Mouse (Mus musculus) liver, embryonic 11.5 days (tissue): ENCODE data around the gene Trip6. TPM values are rescaled to one million over a fixed set of nuclear protein-coding genes. Genes with fewer than 3 reads are reported as not detected.

ENCODE experiments used
- ATAC-seq: fragments of 200-750 bp; cut with Nextera tagmentation; replicated peaks from 2 replicates; pipeline ENCODE4 v1.8.0; 2017; ENCODE audit warnings: moderate number of reproducible peaks, mild to moderate bottlenecking, moderate TSS enrichment, moderate library complexity; ENCODE audit not compliant: low FRiP score
- DNase-seq: peaks from one replicate; pipeline ENCODE4 v3.0.0-alpha.2; 2017; ENCODE audit warnings: low spot score
- H3K27ac ChIP-seq: fragments of 300-500 bp; sonication (generic); 2 replicates; pipeline ENCODE4 v1.5.1; 2014; ENCODE audit warnings: mild to moderate bottlenecking, low read depth, low read length, control low read depth
- H3K27me3 ChIP-seq: fragments of 300-500 bp; sonication (generic); replicated peaks from 2 replicates; pipeline ENCODE4 v1.6.1; 2014; ENCODE audit warnings: low read length, mixed read lengths; ENCODE audit not compliant: control insufficient read depth, insufficient read depth
- H3K36me3 ChIP-seq: fragments of 300-500 bp; sonication (generic); 2 replicates; pipeline ENCODE4 v1.6.1; 2014; ENCODE audit warnings: mild to moderate bottlenecking, low read length, moderate library complexity, mixed read lengths; ENCODE audit not compliant: control insufficient read depth, insufficient read depth
- H3K4me1 ChIP-seq: fragments of 300-500 bp; sonication (generic); replicated peaks from 2 replicates; pipeline ENCODE4 v1.6.1; 2014; ENCODE audit warnings: low read length, mixed read lengths; ENCODE audit not compliant: control insufficient read depth, insufficient read depth
- H3K4me2 ChIP-seq: fragments of 300-500 bp; sonication (generic); 2 replicates; pipeline ENCODE4 v1.6.1; 2014; ENCODE audit warnings: mild to moderate bottlenecking, control low read depth, moderate library complexity
- H3K4me3 ChIP-seq: fragments of 300-500 bp; sonication (generic); 2 replicates; pipeline ENCODE4 v1.5.1; 2014; ENCODE audit warnings: low read depth, low read length, control low read depth
- H3K9ac ChIP-seq: fragments of 300-500 bp; sonication (generic); 2 replicates; pipeline ENCODE4 v1.6.1; 2014; ENCODE audit warnings: low read depth, low read length, control low read depth
- H3K9me3 ChIP-seq: fragments of 300-500 bp; sonication (generic); 2 replicates; pipeline ENCODE4 v1.6.1; 2016; ENCODE audit warnings: low read length, inconsistent platforms, mixed read lengths; ENCODE audit not compliant: control insufficient read depth
- WGBS: fragments of 180-500 bp; shearing (Covaris S2); extraction: QIAGEN DNeasy Blood & Tissue Kit; methylation state at CpG from one replicate; pipeline ENCODE4 v1.1.7; 2014; 5-methylcytosine and 5-hydroxymethylcytosine counted together
- polyA plus RNA-seq: library from polyadenylated mRNA; unstranded; fragments of >200 nt; fragmentation: Nextera tagmentation; extraction: Ambion mirVana; gene quantifications from 2 replicates; pipeline ENCODE4 v1.2.1, GENCODE M21; 2014

Gene Trip6
- polyA plus RNA-seq, 1 experiment from 2014 or later, result 31.6 TPM

- 86% methylated on average over 7 of the region's 7 CpGs for WGBS
- Histone ChIP-seq H3K27me3 (no peaks in the 10 kb centered on the region), H3K9me3 (no peaks in the 10 kb centered on the region), H3K36me3 (peaks cover 88% of the 10 kb centered on the region), H3K4me2 (no peak overlapping the region), H3K27ac (no peak overlapping the region), H3K4me1 (peaks cover 23% of the 10 kb centered on the region), H3K9ac (no peak overlapping the region), H3K4me3 (no peak overlapping the region)
- ATAC-seq (no peak), DNase-seq (no peak)
These were observed 15.0 kb downstream of the Trip6 start for GRCm38 (mm10) chr5:137299240-137299639.

GRCm38 (mm10) chr5:137297126-137297525, 17.1 kb downstream of the Trip6 start:
- H3K4me3 ChIP-seq, result no peak overlapping the region
- no peaks in the 10 kb centered on the region for H3K27me3 ChIP-seq
- H3K4me2 ChIP-seq, result no peak overlapping the region
- 95% methylated on average over 14 of the region's 14 CpGs for WGBS
- no peaks in the 10 kb centered on the region for H3K9me3 ChIP-seq
- ATAC-seq, result no peak
- peaks cover 21% of the 10 kb centered on the region for H3K4me1 ChIP-seq
- peaks cover 72% of the 10 kb centered on the region for H3K36me3 ChIP-seq
- DNase-seq, result no peak
- H3K27ac ChIP-seq, result no peak overlapping the region
- H3K9ac ChIP-seq, result no peak overlapping the region

- H3K4me2 ChIP-seq, result peak overlapping the region; percentile 99
- ATAC-seq (no peak), DNase-seq (no peak)
- no peak overlapping the region; the same call in 1 of the 2 replicates for H3K27ac ChIP-seq
- H3K36me3 ChIP-seq, result peaks cover 61% of the 10 kb centered on the region
- WGBS, result 89% methylated on average over 15 of the region's 15 CpGs
- H3K4me1 ChIP-seq, result peaks cover 34% of the 10 kb centered on the region
- H3K27me3 ChIP-seq, result no peaks in the 10 kb centered on the region
- H3K4me3 ChIP-seq, result peak overlapping the region; percentile 7; the same call in 1 of the 2 replicates
- H3K9ac ChIP-seq, result 0 out of 2 replicates have a peak overlapping the region, but pooled peaks have one; percentile 9
- H3K9me3 ChIP-seq, result no peaks in the 10 kb centered on the region
These were observed 18.5 kb downstream of the Trip6 start for GRCm38 (mm10) chr5:137295712-137296111.

GRCm38 (mm10) chr5:137295296-137295695, 18.9 kb downstream of the Trip6 start:
- H3K4me2 ChIP-seq, result peak overlapping the region; percentile 99
- ATAC-seq, result no peak
- H3K36me3 ChIP-seq, result peaks cover 57% of the 10 kb centered on the region
- no peak for DNase-seq
- peaks cover 38% of the 10 kb centered on the region for H3K4me1 ChIP-seq
- H3K27ac ChIP-seq, result peak overlapping the region; percentile 95
- WGBS, result 72% methylated on average over 9 of the region's 9 CpGs
- H3K4me3 ChIP-seq, result peak overlapping the region; percentile 68
- peaks cover 4% of the 10 kb centered on the region for H3K27me3 ChIP-seq
- H3K9ac ChIP-seq, result peak overlapping the region; percentile 91
- H3K9me3 ChIP-seq, result no peaks in the 10 kb centered on the region

- no peak for DNase-seq
These were observed 19.5 kb downstream of the Trip6 start for GRCm38 (mm10) chr5:137294744-137295093.

GRCm38 (mm10) chr5:137293839-137294743, 20.1 kb downstream of the Trip6 start, which contains the start of gene Ufsp1:
TSS of gene Ufsp1 (plus strand) at chr5:137294629.
- WGBS, result under 1% methylated on average over 52 of the region's 52 CpGs
- Histone ChIP-seq H3K27ac (peak within 1 kb of the TSS; percentile 95), H3K4me1 (peaks cover 42% of the 10 kb centered on the region), H3K36me3 (peaks cover 45% of the 10 kb centered on the region), H3K4me2 (peak within 1 kb of the TSS; percentile 99), H3K27me3 (peaks cover 16% of the 10 kb centered on the region), H3K4me3 (peak within 1 kb of the TSS; percentile 68), H3K9me3 (no peaks in the 10 kb centered on the region), H3K9ac (peak within 1 kb of the TSS; percentile 91)
- ATAC-seq, result peak; percentile 80
- DNase-seq, result peak; percentile 95

More at GRCm38 (mm10) chr5:137294744-137295093, 19.5 kb downstream of the Trip6 start:
- Histone ChIP-seq H3K4me3 (peak overlapping the region; percentile 68), H3K4me1 (peaks cover 42% of the 10 kb centered on the region), H3K27ac (peak overlapping the region; percentile 95), H3K9ac (peak overlapping the region; percentile 91), H3K4me2 (peak overlapping the region; percentile 99), H3K27me3 (peaks cover 9% of the 10 kb centered on the region), H3K9me3 (no peaks in the 10 kb centered on the region), H3K36me3 (peaks cover 51% of the 10 kb centered on the region)
- ATAC-seq, result peak; percentile 33
- 9% methylated on average over 18 of the region's 18 CpGs for WGBS

- H3K9ac ChIP-seq, result peak overlapping the region; percentile 91
- H3K27me3 ChIP-seq, result peaks cover 19% of the 10 kb centered on the region
- DNase-seq (peak; percentile 75), ATAC-seq (peak; percentile 35)
- H3K9me3 ChIP-seq, result no peaks in the 10 kb centered on the region
- H3K4me2 ChIP-seq, result peak overlapping the region; percentile 99
- H3K4me3 ChIP-seq, result peak overlapping the region; percentile 68
- peaks cover 37% of the 10 kb centered on the region for H3K36me3 ChIP-seq
- under 1% methylated on average over 15 of the region's 15 CpGs for WGBS
- H3K27ac ChIP-seq, result peak overlapping the region; percentile 95
- peaks cover 45% of the 10 kb centered on the region for H3K4me1 ChIP-seq
These were observed 20.9 kb downstream of the Trip6 start for GRCm38 (mm10) chr5:137293282-137293681.

GRCm38 (mm10) chr5:137291381-137291926, 22.8 kb downstream of the Trip6 start:
- H3K4me2 ChIP-seq, result peak overlapping the region; percentile 99
- H3K27me3 ChIP-seq, result peaks cover 31% of the 10 kb centered on the region
- 71% methylated on average over 15 of the region's 15 CpGs for WGBS
- H3K9ac ChIP-seq, result peak overlapping the region; percentile 80; the same call in 1 of the 2 replicates
- DNase-seq (no peak), ATAC-seq (no peak)
- H3K27ac ChIP-seq, result peak overlapping the region; percentile 95; the same call in 1 of the 2 replicates
- H3K4me1 ChIP-seq, result peaks cover 57% of the 10 kb centered on the region
- H3K9me3 ChIP-seq, result no peaks in the 10 kb centered on the region
- peaks cover 19% of the 10 kb centered on the region for H3K36me3 ChIP-seq
- peak overlapping the region; percentile 68 for H3K4me3 ChIP-seq
